Mouse (Mus musculus): ENCODE results near the gene Tet3.

Gene Tet3

DNA sequence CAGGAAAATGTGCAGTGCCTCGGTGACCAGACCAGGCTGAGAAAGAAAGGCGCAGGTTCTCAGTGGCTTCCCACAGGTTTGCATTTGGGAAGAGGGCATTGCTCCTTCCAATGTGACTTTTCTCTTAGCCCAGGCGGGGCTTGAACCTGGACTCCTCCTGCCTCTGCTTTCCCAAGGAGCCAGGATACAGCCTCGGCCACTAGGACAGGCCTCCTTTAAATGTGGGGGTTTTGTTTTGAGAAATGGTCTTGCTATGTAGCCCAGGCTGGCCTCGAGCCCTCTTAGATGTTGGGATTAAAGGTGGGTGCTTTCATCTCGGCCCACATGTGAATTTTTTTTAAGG, 132.5 kb downstream of the Tet3 start:
- no peak for DNase-seq (ENCODE audit: inconsistent ontology term)

GRCm38 (mm10) chr6:83325525-83326393, 133.1 kb downstream of the Tet3 start, which contains the start of the genes Mthfd2 and Mob1a:
Gene Mthfd2, minus strand, starts transcription at chr6:83325908.
Gene Mob1a, plus strand, starts transcription at chr6:83326016.
- DNase-seq (ENCODE audit: inconsistent ontology term) = peak; percentile 97

- DNase-seq (ENCODE audit: inconsistent ontology term) = no peak
Measured at GRCm38 (mm10) chr6:83323652-83324419, 135.0 kb downstream of the Tet3 start.

GRCm38 (mm10) chr6:83322794-83323193, 136.1 kb downstream of the Tet3 start:
- no peak for DNase-seq (ENCODE audit: inconsistent ontology term)

DNA sequence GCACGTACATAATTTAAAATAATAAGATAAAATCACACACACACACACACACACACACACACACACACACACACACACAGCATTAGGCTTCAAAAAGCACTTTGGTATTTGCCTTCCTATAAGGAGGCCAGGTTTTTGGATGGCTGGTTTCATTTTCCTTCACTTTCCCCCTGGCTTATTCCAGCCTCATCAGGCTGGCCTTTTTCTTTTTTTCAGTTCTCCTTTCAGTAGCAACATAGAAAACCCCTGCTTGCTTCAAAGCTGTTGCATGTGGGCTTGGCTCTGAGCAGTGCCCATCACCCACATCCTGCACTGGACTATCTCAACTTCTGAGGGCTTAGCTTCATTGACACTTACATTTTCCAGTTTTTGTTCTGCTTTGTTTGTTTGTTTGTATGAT, 137.0 kb downstream of the Tet3 start:
- no peak for DNase-seq (ENCODE audit: inconsistent ontology term)

- peak; percentile 96 for DNase-seq (ENCODE audit: inconsistent ontology term)
Measured at GRCm38 (mm10) chr6:83317108-83317741, 141.7 kb downstream of the Tet3 start.

DNA sequence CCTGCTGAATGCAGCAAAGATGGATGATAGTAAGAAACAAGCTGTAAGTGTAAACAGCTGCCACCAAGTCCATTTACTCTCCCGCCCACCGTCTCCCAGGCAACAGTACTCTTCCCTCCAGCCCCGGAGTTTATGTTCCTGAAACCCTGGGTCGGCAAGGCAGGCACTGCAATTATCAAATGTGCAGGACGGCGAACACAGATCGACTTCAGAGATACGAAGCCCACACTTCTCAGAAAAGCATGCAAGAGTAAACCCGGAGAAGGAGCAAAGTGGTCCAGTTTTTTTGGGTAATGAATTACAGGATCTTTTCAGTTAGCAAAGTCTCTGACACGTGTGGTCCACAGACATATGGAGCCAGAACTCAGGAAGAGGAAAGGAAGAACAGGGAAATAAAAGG, 142.9 kb downstream of the Tet3 start:
- DNase-seq (ENCODE audit: inconsistent ontology term) = no peak

GRCm38 (mm10) chr6:83315293-83315692, 143.6 kb downstream of the Tet3 start:
- no peak for DNase-seq (ENCODE audit: inconsistent ontology term)

GRCm38 (mm10) chr6:83312514-83312913, 146.4 kb downstream of the Tet3 start:
- no peak for DNase-seq (ENCODE audit: inconsistent ontology term)

All from Muller cell, postnatal 12 days (primary cell).